Mouse (Mus musculus) embryonic facial prominence, embryonic 12.5 days (tissue): Measurements from ENCODE around the gene Stk38. TPM values are rescaled to one million over a fixed set of nuclear protein-coding genes. Genes with fewer than 3 reads are reported as not detected.

ENCODE experiments used
- ATAC-seq: fragments of 200-750 bp; cut with Nextera tagmentation; 2 replicates; pipeline ENCODE4 v1.8.0; 2017; ENCODE audit not compliant: insufficient number of reproducible peaks, insufficient read depth, low FRiP score, low TSS enrichment
- H3K27ac ChIP-seq: fragments of 300-500 bp; sonication (generic); 2 replicates; pipeline ENCODE4 v1.5.1; 2016; ENCODE audit warnings: mild to moderate bottlenecking
- H3K27me3 ChIP-seq: fragments of 300-500 bp; sonication (generic); 2 replicates; pipeline ENCODE4 v1.6.1; 2016; ENCODE audit warnings: mild to moderate bottlenecking, moderate library complexity
- H3K36me3 ChIP-seq: fragments of 300-500 bp; sonication (generic); 2 replicates; pipeline ENCODE4 v1.6.1; 2016; ENCODE audit warnings: mild to moderate bottlenecking
- H3K4me1 ChIP-seq: fragments of 300-500 bp; sonication (generic); 2 replicates; pipeline ENCODE4 v1.6.1; 2016
- H3K4me2 ChIP-seq: fragments of 300-500 bp; sonication (generic); replicated peaks from 2 replicates; pipeline ENCODE4 v1.6.1; 2016; ENCODE audit warnings: mild to moderate bottlenecking, moderate library complexity
- H3K4me3 ChIP-seq: fragments of 300-500 bp; sonication (generic); 2 replicates; pipeline ENCODE4 v1.5.1; 2016; ENCODE audit warnings: mild to moderate bottlenecking
- H3K9ac ChIP-seq: fragments of 300-500 bp; sonication (generic); 2 replicates; pipeline ENCODE4 v1.6.1; 2016; ENCODE audit warnings: mild to moderate bottlenecking, moderate library complexity
- H3K9me3 ChIP-seq: fragments of 300-500 bp; sonication (generic); 2 replicates; pipeline ENCODE4 v1.6.1; 2016; ENCODE audit warnings: mild to moderate bottlenecking, moderate library complexity
- WGBS: fragments of 180-500 bp; shearing (Covaris S2); methylation state at CpG from one replicate; pipeline ENCODE4 v1.1.7; 2016; 5-methylcytosine and 5-hydroxymethylcytosine counted together
- polyA plus RNA-seq: library from polyadenylated mRNA; unstranded; fragments of >200 nt; fragmentation: Nextera tagmentation; extraction: Ambion mirVana; gene quantifications from 2 replicates; pipeline ENCODE4 v1.2.1, GENCODE M21; 2016

The Stk38 gene
- polyA plus RNA-seq, 1 experiment from 2014 or later: 136 TPM

GRCm38 (mm10) chr17:28948661-28949060, 59.1 kb downstream of the Stk38 start:
- Histone ChIP-seq H3K9me3 (no peaks in the 10 kb centered on the region), H3K27me3 (no peaks in the 10 kb centered on the region), H3K4me1 (peaks cover 4% of the 10 kb centered on the region), H3K4me3 (no peak overlapping the region), H3K9ac (no peak overlapping the region), H3K27ac (no peak overlapping the region), H3K4me2 (no peak overlapping the region), H3K36me3 (no peaks in the 10 kb centered on the region)
- no peak for ATAC-seq
- 49% methylated on average over 4 of the region's 4 CpGs for WGBS

GRCm38 (mm10) chr17:28947011-28947939, 60.5 kb downstream of the Stk38 start:
- 92% methylated on average over 19 of the region's 19 CpGs for WGBS

GRCm38 (mm10) chr17:28944481-28944880, 63.3 kb downstream of the Stk38 start:
- WGBS: 83% methylated on average over 7 of the region's 7 CpGs
- Histone ChIP-seq H3K4me3 (no peak overlapping the region), H3K4me1 (no peaks in the 10 kb centered on the region), H3K4me2 (no peak overlapping the region), H3K27ac (no peak overlapping the region), H3K9me3 (no peaks in the 10 kb centered on the region), H3K9ac (no peak overlapping the region), H3K36me3 (no peaks in the 10 kb centered on the region), H3K27me3 (no peaks in the 10 kb centered on the region)
- ATAC-seq: no peak

More at GRCm38 (mm10) chr17:28947011-28947939, 60.5 kb downstream of the Stk38 start:
- Histone ChIP-seq H3K4me3 (no peak overlapping the region), H3K27me3 (no peaks in the 10 kb centered on the region), H3K4me1 (no peaks in the 10 kb centered on the region), H3K4me2 (no peak overlapping the region), H3K9me3 (no peaks in the 10 kb centered on the region), H3K9ac (no peak overlapping the region), H3K27ac (no peak overlapping the region), H3K36me3 (no peaks in the 10 kb centered on the region)
- no peak for ATAC-seq

GRCm38 (mm10) chr17:28943740-28944139, 64.1 kb downstream of the Stk38 start, which contains the start of gene Pxt1:
TSS of gene Pxt1 (minus strand) at chr17:28943840.
- Histone ChIP-seq H3K4me1 (no peaks in the 10 kb centered on the region), H3K4me2 (no peak within 1 kb of the TSS), H3K36me3 (no peaks in the 10 kb centered on the region), H3K27ac (no peak within 1 kb of the TSS), H3K4me3 (no peak within 1 kb of the TSS), H3K9ac (no peak within 1 kb of the TSS), H3K9me3 (no peaks in the 10 kb centered on the region), H3K27me3 (no peaks in the 10 kb centered on the region)
- no peak for ATAC-seq
- 83% methylated on average over 7 of the region's 7 CpGs for WGBS

- no peak overlapping the region for H3K27ac ChIP-seq
- H3K9me3 ChIP-seq: no peaks in the 10 kb centered on the region
- H3K4me1 ChIP-seq: no peaks in the 10 kb centered on the region
- 74% methylated on average over 10 of the region's 11 CpGs for WGBS
- H3K9ac ChIP-seq: no peak overlapping the region
- H3K27me3 ChIP-seq: no peaks in the 10 kb centered on the region
- no peak overlapping the region for H3K4me3 ChIP-seq
- ATAC-seq: no peak
- H3K36me3 ChIP-seq: no peaks in the 10 kb centered on the region
- no peak overlapping the region for H3K4me2 ChIP-seq
Observed at GRCm38 (mm10) chr17:28942101-28942500, 65.7 kb downstream of the Stk38 start.

- 94% methylated on average over 25 of the region's 25 CpGs for WGBS
- H3K27me3 ChIP-seq: no peaks in the 10 kb centered on the region
- ATAC-seq: no peak
- H3K4me2 ChIP-seq: no peak overlapping the region
- no peak overlapping the region for H3K4me3 ChIP-seq
- H3K27ac ChIP-seq: no peak overlapping the region
- H3K4me1 ChIP-seq: no peaks in the 10 kb centered on the region
- H3K9ac ChIP-seq: no peak overlapping the region
- H3K36me3 ChIP-seq: no peaks in the 10 kb centered on the region
- no peaks in the 10 kb centered on the region for H3K9me3 ChIP-seq
Observed at GRCm38 (mm10) chr17:28940776-28941555, 66.8 kb downstream of the Stk38 start.

- 82% methylated on average over 10 of the region's 10 CpGs for WGBS
- Histone ChIP-seq H3K4me3 (no peak overlapping the region), H3K4me2 (no peak overlapping the region), H3K27me3 (no peaks in the 10 kb centered on the region), H3K9me3 (no peaks in the 10 kb centered on the region), H3K27ac (no peak overlapping the region), H3K4me1 (no peaks in the 10 kb centered on the region), H3K9ac (no peak overlapping the region), H3K36me3 (no peaks in the 10 kb centered on the region)
- no peak for ATAC-seq
Observed at GRCm38 (mm10) chr17:28936622-28937345, 71.0 kb downstream of the Stk38 start.

GRCm38 (mm10) chr17:28936133-28936532, 71.7 kb downstream of the Stk38 start:
- Histone ChIP-seq H3K27me3 (no peaks in the 10 kb centered on the region), H3K4me2 (no peak overlapping the region), H3K36me3 (no peaks in the 10 kb centered on the region), H3K4me1 (no peaks in the 10 kb centered on the region), H3K9ac (no peak overlapping the region), H3K9me3 (no peaks in the 10 kb centered on the region), H3K4me3 (no peak overlapping the region), H3K27ac (no peak overlapping the region)
- no peak for ATAC-seq
- 91% methylated on average over 7 of the region's 7 CpGs for WGBS

GRCm38 (mm10) chr17:28934120-28934916, 73.5 kb downstream of the Stk38 start:
- H3K4me3 ChIP-seq: no peak overlapping the region
- no peaks in the 10 kb centered on the region for H3K9me3 ChIP-seq
- H3K36me3 ChIP-seq: no peaks in the 10 kb centered on the region
- H3K27me3 ChIP-seq: no peaks in the 10 kb centered on the region
- no peak overlapping the region for H3K4me2 ChIP-seq
- peaks cover 10% of the 10 kb centered on the region for H3K4me1 ChIP-seq
- H3K27ac ChIP-seq: no peak overlapping the region
- ATAC-seq: no peak
- 70% methylated on average over 19 of the region's 19 CpGs for WGBS
- H3K9ac ChIP-seq: no peak overlapping the region

- Histone ChIP-seq H3K36me3 (no peaks in the 10 kb centered on the region), H3K4me1 (peaks cover 10% of the 10 kb centered on the region), H3K9me3 (no peaks in the 10 kb centered on the region), H3K27ac (no peak overlapping the region), H3K4me3 (no peak overlapping the region), H3K27me3 (no peaks in the 10 kb centered on the region), H3K4me2 (no peak overlapping the region), H3K9ac (no peak overlapping the region)
- 85% methylated on average over 4 of the region's 4 CpGs for WGBS
- no peak for ATAC-seq
Observed at GRCm38 (mm10) chr17:28932274-28932673, 75.5 kb downstream of the Stk38 start.
